Mouse (Mus musculus) CH12.LX (cell line): ENCODE data around the gene Mtx1. TPM values are rescaled to one million over a fixed set of nuclear protein-coding genes. Genes with fewer than 3 reads are reported as not detected.

ENCODE experiments used
- DNase-seq: peaks from one replicate; pipeline ENCODE4 v3.0.0-alpha.2; 2013; ENCODE audit errors: extremely low read depth
- H3K27ac ChIP-seq: 2 replicates; pipeline ENCODE4 v1.5.1; 2012; ENCODE audit warnings: low read depth, mild to moderate bottlenecking, control low read depth, moderate library complexity; ENCODE audit not compliant: insufficient read depth
- H3K27me3 ChIP-seq: replicated peaks from 2 replicates; pipeline ENCODE3; 2012; ENCODE audit warnings: inconsistent platforms
- H3K36me3 ChIP-seq, 2 experiments: replicated peaks in 1 of 2; 2 replicates each; pipeline versions ENCODE3 to v1.6.1; 2012; ENCODE audit warnings: inconsistent platforms in 1 of 2, low read length in 1 of 2, mild to moderate bottlenecking in 1 of 2, mixed read lengths in 1 of 2, moderate library complexity in 1 of 2; ENCODE audit not compliant: control insufficient read depth in 1 of 2, insufficient read depth in 1 of 2
- H3K4me1 ChIP-seq, 2 experiments: 2 replicates each; pipeline ENCODE4 v1.6.1; 2012; ENCODE audit warnings: inconsistent platforms in 1 of 2, moderate library complexity in 1 of 2; ENCODE audit not compliant: insufficient read depth in 2 of 2, control insufficient read depth in 1 of 2
- H3K4me2 ChIP-seq: 2 replicates; pipeline ENCODE4 v1.6.1; 2012; ENCODE audit warnings: low read depth, mild to moderate bottlenecking, control low read depth; ENCODE audit not compliant: poor library complexity, insufficient read depth, severe bottlenecking
- H3K4me3 ChIP-seq, 3 experiments: fragments of 150-350 bp in 1 of 3; sonication (generic) in 1 of 3; replicated peaks in 1 of 3; 2 replicates each; pipeline versions ENCODE3 to v1.5.1; 2011 to 2012; ENCODE audit warnings: low read depth in 2 of 3, low read length in 2 of 3, mild to moderate bottlenecking in 2 of 3, moderate library complexity in 2 of 3, control low read depth in 1 of 3, improper control_type of control experiment in 1 of 3, inconsistent platforms in 1 of 3, mixed read lengths in 1 of 3; ENCODE audit not compliant: poor library complexity in 1 of 3
- H3K79me2 ChIP-seq: replicated peaks from 2 replicates; pipeline ENCODE4 v1.6.1; 2012; ENCODE audit warnings: mild to moderate bottlenecking, moderate library complexity; ENCODE audit not compliant: control insufficient read depth, poor library complexity, insufficient read depth, severe bottlenecking; ENCODE audit errors: extremely low read depth
- H3K9ac ChIP-seq: 2 replicates; pipeline ENCODE4 v1.6.1; 2012; ENCODE audit warnings: low read depth, mild to moderate bottlenecking, control low read depth, moderate library complexity; ENCODE audit not compliant: insufficient read depth
- H3K9me3 ChIP-seq: replicated peaks from 2 replicates; pipeline ENCODE3; 2012; ENCODE audit warnings: low read length, inconsistent platforms, mixed read lengths
- BHLHE40 ChIP-seq: IDR thresholded peaks from 2 replicates; pipeline ENCODE4 v1.6.1; 2011; ENCODE audit warnings: mild to moderate bottlenecking, low read depth, low read length, improper control_type of control experiment
- CHD1 ChIP-seq: IDR thresholded peaks from 2 replicates; pipeline ENCODE4 v1.6.1; 2012; ENCODE audit warnings: low read depth, low read length, improper control_type of control experiment, inconsistent platforms
- CHD2 ChIP-seq: IDR thresholded peaks from 2 replicates; pipeline ENCODE4 v1.6.1; 2011; ENCODE audit warnings: low read length, improper control_type of control experiment
- CTCF ChIP-seq, 2 experiments: IDR thresholded peaks in 1 of 2; conservative IDR thresholded peaks in 1 of 2; 2 replicates each; pipeline ENCODE4 v1.5.1; 2011 to 2012; ENCODE audit warnings: low read depth in 2 of 2, low read length in 2 of 2, improper control_type of control experiment in 1 of 2, inconsistent platforms in 1 of 2, mild to moderate bottlenecking in 1 of 2, moderate library complexity in 1 of 2
- E2F4 ChIP-seq: IDR thresholded peaks from 2 replicates; pipeline ENCODE4 v1.6.1; 2011; ENCODE audit warnings: low read depth, low read length, improper control_type of control experiment; ENCODE audit not compliant: insufficient replicate concordance
- ELF1 ChIP-seq: IDR thresholded peaks from 2 replicates; pipeline ENCODE4 v1.6.1; 2014; ENCODE audit warnings: low read depth, mild to moderate bottlenecking, inconsistent platforms, low read length, improper control_type of control experiment
- EP300 ChIP-seq: IDR thresholded peaks from 2 replicates; pipeline ENCODE4 v1.6.1; 2011; ENCODE audit warnings: low read length, improper control_type of control experiment
- ETS1 ChIP-seq: conservative IDR thresholded peaks from 2 replicates; pipeline ENCODE4 v1.6.1; 2012; ENCODE audit warnings: low read depth, mild to moderate bottlenecking, inconsistent platforms, low read length, improper control_type of control experiment, moderate library complexity
- GABPA ChIP-seq: IDR thresholded peaks from 2 replicates; pipeline ENCODE4 v1.6.1; 2012; ENCODE audit warnings: low read depth, low read length, improper control_type of control experiment, inconsistent platforms; ENCODE audit not compliant: insufficient replicate concordance
- HCFC1 ChIP-seq: IDR thresholded peaks from 2 replicates; pipeline ENCODE4 v1.6.1; 2012; ENCODE audit warnings: low read depth, mild to moderate bottlenecking, inconsistent platforms, low read length, improper control_type of control experiment
- IRF4 ChIP-seq: IDR thresholded peaks from 2 replicates; pipeline ENCODE4 v1.6.1; 2014; ENCODE audit warnings: low read depth, mild to moderate bottlenecking, inconsistent platforms, low read length, improper control_type of control experiment
- JUN ChIP-seq: IDR thresholded peaks from 2 replicates; pipeline ENCODE4 v1.6.1; 2011; ENCODE audit warnings: low read depth, mild to moderate bottlenecking, low read length, improper control_type of control experiment, moderate library complexity; ENCODE audit not compliant: insufficient read depth
- JUND ChIP-seq: conservative IDR thresholded peaks from 2 replicates; pipeline ENCODE4 v1.6.1; 2011; ENCODE audit warnings: low read depth, low read length, improper control_type of control experiment
- KAT2A ChIP-seq: IDR thresholded peaks from 2 replicates; pipeline ENCODE4 v1.6.1; 2012; ENCODE audit warnings: low read length, improper control_type of control experiment, inconsistent platforms; ENCODE audit not compliant: insufficient replicate concordance
- MAFK ChIP-seq: IDR thresholded peaks from 2 replicates; pipeline ENCODE4 v1.6.1; 2011; ENCODE audit warnings: low read length, improper control_type of control experiment; ENCODE audit not compliant: insufficient replicate concordance
- MAX ChIP-seq: IDR thresholded peaks from 2 replicates; pipeline ENCODE4 v1.6.1; 2011; ENCODE audit warnings: low read length, improper control_type of control experiment
- MAZ ChIP-seq: IDR thresholded peaks from 2 replicates; pipeline ENCODE4 v1.6.1; 2012; ENCODE audit warnings: low read depth, mild to moderate bottlenecking, inconsistent platforms, low read length, improper control_type of control experiment, moderate library complexity
- MEF2A ChIP-seq: IDR thresholded peaks from 2 replicates; pipeline ENCODE4 v1.6.1; 2014; ENCODE audit warnings: low read depth, mild to moderate bottlenecking, inconsistent platforms, low read length, improper control_type of control experiment, borderline replicate concordance
- MXI1 ChIP-seq: IDR thresholded peaks from 2 replicates; pipeline ENCODE4 v1.6.1; 2011; ENCODE audit warnings: mild to moderate bottlenecking, low read depth, low read length, improper control_type of control experiment
- MYC ChIP-seq: IDR thresholded peaks from 2 replicates; pipeline ENCODE4 v1.6.1; 2011; ENCODE audit warnings: low read depth, mild to moderate bottlenecking, improper control_type of control experiment, low read length
- NELFE ChIP-seq: IDR thresholded peaks from 2 replicates; pipeline ENCODE4 v1.6.1; 2011; ENCODE audit warnings: low read depth, low read length, improper control_type of control experiment
- NRF1 ChIP-seq: IDR thresholded peaks from 2 replicates; pipeline ENCODE4 v1.6.1; 2014; ENCODE audit warnings: low read depth, mild to moderate bottlenecking, inconsistent platforms, low read length, improper control_type of control experiment, moderate library complexity
- PAX5 ChIP-seq: IDR thresholded peaks from 2 replicates; pipeline ENCODE4 v1.6.1; 2012; ENCODE audit warnings: low read length, inconsistent platforms, mixed read lengths
- POLR2A ChIP-seq: IDR thresholded peaks from 2 replicates; pipeline ENCODE4 v1.6.1; 2011; ENCODE audit warnings: low read depth, mild to moderate bottlenecking, improper control_type of control experiment, low read length
- POLR2AphosphoS2 ChIP-seq: IDR thresholded peaks from 2 replicates; pipeline ENCODE4 v1.6.1; 2011; ENCODE audit warnings: low read depth, low read length, improper control_type of control experiment
- RAD21 ChIP-seq: IDR thresholded peaks from 2 replicates; pipeline ENCODE4 v1.6.1; 2011; ENCODE audit warnings: low read depth, mild to moderate bottlenecking, low read length, improper control_type of control experiment, moderate library complexity
- RCOR1 ChIP-seq: conservative IDR thresholded peaks from 2 replicates; pipeline ENCODE4 v1.6.1; 2012; ENCODE audit warnings: low read depth, mild to moderate bottlenecking, inconsistent platforms, low read length, improper control_type of control experiment
- SIN3A ChIP-seq: IDR thresholded peaks from 2 replicates; pipeline ENCODE4 v1.6.1; 2012; ENCODE audit warnings: low read length, improper control_type of control experiment, inconsistent platforms
- SMC3 ChIP-seq: IDR thresholded peaks from 2 replicates; pipeline ENCODE4 v1.6.1; 2011; ENCODE audit warnings: low read depth, low read length, improper control_type of control experiment
- TBP ChIP-seq: conservative IDR thresholded peaks from 2 replicates; pipeline ENCODE4 v1.6.1; 2011; ENCODE audit warnings: low read depth, low read length, improper control_type of control experiment
- TCF12 ChIP-seq: IDR thresholded peaks from 2 replicates; pipeline ENCODE4 v1.6.1; 2014; ENCODE audit warnings: low read depth, mild to moderate bottlenecking, inconsistent platforms, low read length, improper control_type of control experiment
- UBTF ChIP-seq: IDR thresholded peaks from 2 replicates; pipeline ENCODE4 v1.6.1; 2012; ENCODE audit warnings: low read depth, mild to moderate bottlenecking, inconsistent platforms, low read length, improper control_type of control experiment, moderate library complexity
- USF1 ChIP-seq: IDR thresholded peaks from 2 replicates; pipeline ENCODE4 v1.6.1; 2014; ENCODE audit warnings: low read depth, mild to moderate bottlenecking, inconsistent platforms, low read length, improper control_type of control experiment
- USF2 ChIP-seq: conservative IDR thresholded peaks from 2 replicates; pipeline ENCODE4 v1.6.1; 2011; ENCODE audit warnings: low read depth, low read length, improper control_type of control experiment
- ZC3H11A ChIP-seq: IDR thresholded peaks from 2 replicates; pipeline ENCODE4 v1.6.1; 2012; ENCODE audit warnings: low read depth, mild to moderate bottlenecking, inconsistent platforms, low read length, improper control_type of control experiment
- ZKSCAN1 ChIP-seq: IDR thresholded peaks from 2 replicates; pipeline ENCODE4 v1.6.1; 2012; ENCODE audit warnings: low read depth, inconsistent platforms, low read length, improper control_type of control experiment, borderline replicate concordance
- ZMIZ1 ChIP-seq: IDR thresholded peaks from 2 replicates; pipeline ENCODE4 v1.6.1; 2012; ENCODE audit warnings: low read depth, mild to moderate bottlenecking, inconsistent platforms, low read length, improper control_type of control experiment
- ZNF384 ChIP-seq: IDR thresholded peaks from 2 replicates; pipeline ENCODE4 v1.6.1; 2012; ENCODE audit warnings: low read depth, low read length, improper control_type of control experiment, inconsistent platforms
- dilution Hi-C: fragments of 300-500 bp; cut with MboI; formaldehyde crosslinking; loops from 2 replicates; pipeline ENCODE4 v1.14.3; 2020; ENCODE audit warnings: low sequenced_read_pairs; ENCODE audit not compliant: extremely low pct_unique_long_range_greater_than_20kb, extremely low pct_ligation_motif_present
- in situ Hi-C: fragments of 300-500 bp; cut with MboI; formaldehyde crosslinking; loops from 3 replicates; pipeline ENCODE4 v1.14.3; 2019; ENCODE audit warnings: low sequenced_read_pairs, low pct_ligation_motif_present, low pct_unique_long_range_greater_than_20kb, mixed read lengths
- polyA plus RNA-seq: library from polyadenylated mRNA; unstranded; fragments of >175 nt; gene quantifications from 2 replicates; pipeline ENCODE4 v1.2.1, GENCODE M21; 2012; ENCODE audit warnings: low read depth; ENCODE audit not compliant: insufficient read length
- total RNA-seq, 2 experiments: library from RNA; depleted of rRNA; stranded (reverse); fragments of 300-350 nt in 1 of 2; fragments of >200 nt in 1 of 2; gene quantifications; 2 replicates each; pipeline ENCODE4 v1.2.3; 2012 to 2014

The Mtx1 gene
- total and polyA plus RNA-seq, 3 experiments: 162 to 299 (median 205) TPM

GRCm38 (mm10) chr3:89270051-89270755, 43.3 kb upstream of the Mtx1 start, which contains the start of gene Slc50a1:
Gene Slc50a1, minus strand, starts transcription at chr3:89270570.
- Histone ChIP-seq H3K27ac (no peak within 1 kb of the TSS), H3K4me3 (peak within 1 kb of the TSS; percentile 70 to 92 (median 73)), H3K79me2 (peaks cover 12% of the 10 kb centered on the region; the same call in 1 of the 2 replicates), H3K9ac (peak within 1 kb of the TSS; percentile 84), H3K4me1 (peaks cover 12 to 36% of the 10 kb centered on the region in 2 experiments), H3K27me3 (peaks cover 2% of the 10 kb centered on the region), H3K36me3 (peaks cover 0 to 13% of the 10 kb centered on the region in 2 experiments), H3K4me2 (peak within 1 kb of the TSS; percentile 67), H3K9me3 (no peaks in the 10 kb centered on the region)
- peak; percentile 54 for DNase-seq
- dilution Hi-C loops (no loop called here), in situ Hi-C loops (no loop called here)
- no peak for TF ChIP-seq RCOR1
- TF ChIP-seq USF2: no peak
- no peak for TF ChIP-seq JUND
- TF ChIP-seq ZKSCAN1: no peak
- peak; percentile 64 for TF ChIP-seq HCFC1
- TF ChIP-seq ZC3H11A: no peak
- TF ChIP-seq POLR2AphosphoS2: no peak; the same call in 1 of the 2 replicates
- peak; percentile 24; the same call in 1 of the 2 replicates for TF ChIP-seq SMC3
- TF ChIP-seq IRF4: peak; percentile 61
- TF ChIP-seq MXI1: peak; percentile 76
- peak; percentile 79 for TF ChIP-seq TCF12
- no peak for TF ChIP-seq GABPA
- TF ChIP-seq KAT2A: 0 out of 2 replicates have a peak, but pooled peaks have one; percentile 25
- no peak for TF ChIP-seq CHD2
- peak; percentile 85 for TF ChIP-seq ZMIZ1
- peak; percentile 85 for TF ChIP-seq ELF1
- no peak for TF ChIP-seq USF1
- TF ChIP-seq SIN3A: peak; percentile 74
- peak; percentile 92 for TF ChIP-seq POLR2A
- peak; percentile 56; the same call in 1 of the 2 replicates for TF ChIP-seq BHLHE40
- TF ChIP-seq MAZ: 0 out of 2 replicates have a peak, but pooled peaks have one; percentile 56
- no peak for TF ChIP-seq PAX5
- TF ChIP-seq MEF2A: no peak
- TF ChIP-seq MYC: peak; percentile 83
- TF ChIP-seq CTCF (conservative IDR thresholded peaks at IDR 0.05 in 1 of 2, IDR thresholded peaks at IDR 0.05 in 1 of 2; ENCODE audit: low read depth in 2 of 2, low read length in 2 of 2): peak in 1 of 2 experiments; percentile 63; a peak in 2 of 4 replicates
- TF ChIP-seq EP300: no peak
- TF ChIP-seq MAFK: no peak
- peak; percentile 89 for TF ChIP-seq MAX
- TF ChIP-seq RAD21: no peak
- 0 out of 2 replicates have a peak, but pooled peaks have one; percentile 12 for TF ChIP-seq NRF1
- 0 out of 2 replicates have a peak, but pooled peaks have one; percentile 21 for TF ChIP-seq ETS1
- TF ChIP-seq TBP: no peak
- peak; percentile 74; the same call in 1 of the 2 replicates for TF ChIP-seq UBTF
- TF ChIP-seq E2F4: no peak
- no peak for TF ChIP-seq CHD1
- no peak for TF ChIP-seq JUN
- TF ChIP-seq NELFE: peak; percentile 81
- no peak for TF ChIP-seq ZNF384
